In genomic region chr16:18876091-18876441, GRCm38 (mm10) we compare ENCODE assay signal across 8 mouse cellular contexts. TPM values are rescaled to one million over a fixed set of nuclear protein-coding genes. Genes with fewer than 3 reads are reported as not detected.
DNase-seq lines count a peak whose midpoint lies in the region; ATAC-seq and TF ChIP-seq lines count a peak whose summit lies in the region.

No protein-coding gene starts in this region.

- H3K9ac ChIP-seq in lung, embryonic 14.5 days, result peak overlapping the region; percentile 87
- H3K9ac ChIP-seq in embryonic facial prominence, embryonic 13.5 days, result peak overlapping the region; percentile 92
- peak overlapping the region; percentile 87 for H3K9ac ChIP-seq in intestine, embryonic 15.5 days
- H3K9ac ChIP-seq in neural tube, embryonic 13.5 days, result peak overlapping the region; percentile 92

- no peaks in the 10 kb centered on the region for H3K9me3 ChIP-seq in lung, embryonic 14.5 days (ENCODE audit: low read depth, low read length)
- H3K9me3 ChIP-seq in embryonic facial prominence, embryonic 13.5 days, result no peaks in the 10 kb centered on the region
- H3K9me3 ChIP-seq in intestine, embryonic 15.5 days, result no peaks in the 10 kb centered on the region
- no peaks in the 10 kb centered on the region for H3K9me3 ChIP-seq in neural tube, embryonic 13.5 days

- under 1% methylated on average over 17 of the region's 17 CpGs for WGBS in lung, embryonic 14.5 days
- under 1% methylated on average over 17 of the region's 17 CpGs for WGBS in embryonic facial prominence, embryonic 13.5 days
- under 1% methylated on average over 17 of the region's 17 CpGs for WGBS in intestine, embryonic 15.5 days
- WGBS in neural tube, embryonic 13.5 days, result 2% methylated on average over 17 of the region's 17 CpGs

- H3K27ac ChIP-seq in lung, embryonic 14.5 days (ENCODE audit: low read depth), result peak overlapping the region; percentile 95
- H3K27ac ChIP-seq in embryonic facial prominence, embryonic 13.5 days, result peak overlapping the region; percentile 96
- H3K27ac ChIP-seq in intestine, embryonic 15.5 days, result peak overlapping the region; percentile 96
- H3K27ac ChIP-seq in neural tube, embryonic 13.5 days (replicated peaks), result peak overlapping the region; percentile 93

- no peaks in the 10 kb centered on the region for H3K27me3 ChIP-seq in lung, embryonic 14.5 days (ENCODE audit: insufficient read depth, low read length)
- no peaks in the 10 kb centered on the region for H3K27me3 ChIP-seq in embryonic facial prominence, embryonic 13.5 days
- H3K27me3 ChIP-seq in intestine, embryonic 15.5 days (replicated peaks), result no peaks in the 10 kb centered on the region
- no peaks in the 10 kb centered on the region for H3K27me3 ChIP-seq in neural tube, embryonic 13.5 days

- peak overlapping the region; percentile 87 for H3K4me2 ChIP-seq in lung, embryonic 14.5 days
- H3K4me2 ChIP-seq in embryonic facial prominence, embryonic 13.5 days, result peak overlapping the region; percentile 80
- H3K4me2 ChIP-seq in intestine, embryonic 15.5 days (replicated peaks), result peak overlapping the region; percentile 85
- peak overlapping the region; percentile 87 for H3K4me2 ChIP-seq in neural tube, embryonic 13.5 days

- peaks cover 42% of the 10 kb centered on the region for H3K36me3 ChIP-seq in lung, embryonic 14.5 days (ENCODE audit: insufficient read depth)
- peaks cover 39% of the 10 kb centered on the region for H3K36me3 ChIP-seq in embryonic facial prominence, embryonic 13.5 days
- peaks cover 20% of the 10 kb centered on the region for H3K36me3 ChIP-seq in intestine, embryonic 15.5 days
- peaks cover 43% of the 10 kb centered on the region for H3K36me3 ChIP-seq in neural tube, embryonic 13.5 days

- peak overlapping the region; percentile 94 for H3K4me3 ChIP-seq in lung, embryonic 14.5 days (ENCODE audit: low read depth, low read length)
- H3K4me3 ChIP-seq in embryonic facial prominence, embryonic 13.5 days, result peak overlapping the region; percentile 82
- peak overlapping the region; percentile 98 for H3K4me3 ChIP-seq in intestine, embryonic 15.5 days (replicated peaks)
- peak overlapping the region; percentile 94 for H3K4me3 ChIP-seq in neural tube, embryonic 13.5 days

- no peak for DNase-seq in lung, embryonic 14.5 days
- DNase-seq in lung, postnatal 36 days, result no peak
- no peak for DNase-seq in thymus, postnatal 25 days
- no peak for DNase-seq in embryo, embryonic 11 days
- DNase-seq in thymus, adult 18-20 months, result no peak

- no peak; the same call in 1 of the 2 replicates for ATAC-seq in lung, embryonic 14.5 days (ENCODE audit: insufficient read depth)
- peak; percentile 27; the same call in 1 of the 2 replicates for ATAC-seq in embryonic facial prominence, embryonic 13.5 days (ENCODE audit: insufficient number of reproducible peaks, insufficient read depth, low FRiP score, low TSS enrichment, low read depth)
- ATAC-seq in intestine, embryonic 15.5 days, result peak; percentile 30
- no peak; the same call in 1 of the 2 replicates for ATAC-seq in neural tube, embryonic 13.5 days (ENCODE audit: low read depth)

- H3K4me1 ChIP-seq in lung, embryonic 14.5 days (ENCODE audit: insufficient read depth), result peaks cover 4% of the 10 kb centered on the region; the same call in 1 of the 2 replicates
- H3K4me1 ChIP-seq in embryonic facial prominence, embryonic 13.5 days, result peaks cover 12% of the 10 kb centered on the region; the same call in 1 of the 2 replicates
- no peaks in the 10 kb centered on the region for H3K4me1 ChIP-seq in intestine, embryonic 15.5 days (replicated peaks)
- peaks cover 42% of the 10 kb centered on the region for H3K4me1 ChIP-seq in neural tube, embryonic 13.5 days (replicated peaks)

- no peak for TF ChIP-seq CTCF in lung, embryonic 14.5 days (IDR thresholded peaks at IDR 0.05; ENCODE audit: low read depth)

RNA-seq across cellular contexts. Expression of gene Mrpl40, which starts 0.6 kb away (rescaled TPM):
- 81.8 and 82.6 TPM in 2 replicates for polyA plus RNA-seq in lung, embryonic 14.5 days (2014; fragmentation: Nextera tagmentation; extraction: Ambion mirVana)
- polyA plus RNA-seq in embryonic facial prominence, embryonic 13.5 days (2015; fragmentation: Nextera tagmentation; extraction: Ambion mirVana), result 90.5 and 110 TPM in 2 replicates
- 97.9 and 98.4 TPM in 2 replicates for polyA plus RNA-seq in intestine, embryonic 15.5 days (2015; fragmentation: Nextera tagmentation; extraction: Ambion mirVana)
- 79.5 and 80.2 TPM in 2 replicates for polyA plus RNA-seq in neural tube, embryonic 13.5 days (2015; fragmentation: Nextera tagmentation; extraction: Ambion mirVana)

RNA-seq across cellular contexts. Expression of gene Hira, which starts 0.8 kb away (rescaled TPM):
- 14.0 and 16.4 TPM in 2 replicates for polyA plus RNA-seq in lung, embryonic 14.5 days (2014; fragmentation: Nextera tagmentation; extraction: Ambion mirVana)
- 15.8 and 17.0 TPM in 2 replicates for polyA plus RNA-seq in embryonic facial prominence, embryonic 13.5 days (2015; fragmentation: Nextera tagmentation; extraction: Ambion mirVana)
- 12.3 and 12.4 TPM in 2 replicates for polyA plus RNA-seq in intestine, embryonic 15.5 days (2015; fragmentation: Nextera tagmentation; extraction: Ambion mirVana)
- polyA plus RNA-seq in neural tube, embryonic 13.5 days (2015; fragmentation: Nextera tagmentation; extraction: Ambion mirVana), result 15.5 and 17.9 TPM in 2 replicates

RNA-seq across cellular contexts. Expression of gene Gm28539, which starts 39.7 kb away (rescaled TPM):
- polyA plus RNA-seq in lung, embryonic 14.5 days (2014; fragmentation: Nextera tagmentation; extraction: Ambion mirVana), result not detected in 2 replicates
- polyA plus RNA-seq in embryonic facial prominence, embryonic 13.5 days (2015; fragmentation: Nextera tagmentation; extraction: Ambion mirVana), result not detected in 2 replicates
- polyA plus RNA-seq in intestine, embryonic 15.5 days (2015; fragmentation: Nextera tagmentation; extraction: Ambion mirVana), result not detected in 2 replicates
- polyA plus RNA-seq in neural tube, embryonic 13.5 days (2015; fragmentation: Nextera tagmentation; extraction: Ambion mirVana), result not detected in 2 replicates

RNA-seq across cellular contexts. Expression of gene 2510002D24Rik, which starts 39.7 kb away (rescaled TPM):
- polyA plus RNA-seq in lung, embryonic 14.5 days (2014; fragmentation: Nextera tagmentation; extraction: Ambion mirVana), result 27.5 and 30.9 TPM in 2 replicates
- 44.1 and 49.3 TPM in 2 replicates for polyA plus RNA-seq in embryonic facial prominence, embryonic 13.5 days (2015; fragmentation: Nextera tagmentation; extraction: Ambion mirVana)
- 38.6 and 53.7 TPM in 2 replicates for polyA plus RNA-seq in intestine, embryonic 15.5 days (2015; fragmentation: Nextera tagmentation; extraction: Ambion mirVana)
- polyA plus RNA-seq in neural tube, embryonic 13.5 days (2015; fragmentation: Nextera tagmentation; extraction: Ambion mirVana), result 32.0 and 37.9 TPM in 2 replicates

Comparison
In these comparisons a context has a peak if more than half of its experiments do, and no peak if none do; other contexts are left out.
1. ATAC-seq: peak in embryonic facial prominence, embryonic 13.5 days (single experiment) and intestine, embryonic 15.5 days (single experiment); none in lung, embryonic 14.5 days (single experiment) and neural tube, embryonic 13.5 days (single experiment).
2. Peak in every context shown above with its lines, with median percentiles within 50 percentile points of each other: H3K27ac ChIP-seq, H3K4me2 ChIP-seq, H3K4me3 ChIP-seq and H3K9ac ChIP-seq.